Mouse (Mus musculus) liver, embryonic 18 days (tissue): ENCODE measurements around the gene Amd1. TPM values are rescaled to one million over a fixed set of nuclear protein-coding genes. Genes with fewer than 3 reads are reported as not detected.

Source experiments
- polyA plus RNA-seq: library from polyadenylated mRNA; depleted of rRNA; stranded (reverse); fragments of >200 nt; gene quantifications from 2 replicates; pipeline ENCODE4 v1.2.3, GENCODE M21; 2012; rRNA removed

The Amd1 gene
- polyA plus RNA-seq, result 27.2 and 28.6 TPM in 2 replicates

GRCm38 (mm10) chr10:40302140-40302985 is at the start of gene Amd1:
Gene Amd1, minus strand, starts transcription at chr10:40302186.

GRCm38 (mm10) chr10:40339351-40339964 is 37.5 kb upstream of the Amd1 start, which contains the start of gene Cdk19:
Gene Cdk19, plus strand, starts transcription at chr10:40339564.

GRCm38 (mm10) chr10:40257414-40258255 is 44.4 kb downstream of the Amd1 start, which contains the start of gene Gtf3c6:
Gene Gtf3c6, minus strand, starts transcription at chr10:40258108.

GRCm38 (mm10) chr10:40246374-40247165 is 55.4 kb downstream of the Amd1 start, which contains the start of gene Rpf2:
Gene Rpf2, minus strand, starts transcription at chr10:40247036.

Other genes starting within 250 kb of the Amd1 start
- gene Slc16a10, start 159.9 kb downstream of the Amd1 start, polyA plus RNA-seq, result 15.8 and 16.2 TPM in 2 replicates
- 9.0 and 11.2 TPM in 2 replicates for gene Rpf2, start 55.1 kb downstream of the Amd1 start, polyA plus RNA-seq
- 12.8 and 13.2 TPM in 2 replicates for gene Gtf3c6, start 44.1 kb downstream of the Amd1 start, polyA plus RNA-seq
- gene Cdk19, start 37.4 kb upstream of the Amd1 start, polyA plus RNA-seq, result 2.9 and 3.0 TPM in 2 replicates